In the genomic region with DNA sequence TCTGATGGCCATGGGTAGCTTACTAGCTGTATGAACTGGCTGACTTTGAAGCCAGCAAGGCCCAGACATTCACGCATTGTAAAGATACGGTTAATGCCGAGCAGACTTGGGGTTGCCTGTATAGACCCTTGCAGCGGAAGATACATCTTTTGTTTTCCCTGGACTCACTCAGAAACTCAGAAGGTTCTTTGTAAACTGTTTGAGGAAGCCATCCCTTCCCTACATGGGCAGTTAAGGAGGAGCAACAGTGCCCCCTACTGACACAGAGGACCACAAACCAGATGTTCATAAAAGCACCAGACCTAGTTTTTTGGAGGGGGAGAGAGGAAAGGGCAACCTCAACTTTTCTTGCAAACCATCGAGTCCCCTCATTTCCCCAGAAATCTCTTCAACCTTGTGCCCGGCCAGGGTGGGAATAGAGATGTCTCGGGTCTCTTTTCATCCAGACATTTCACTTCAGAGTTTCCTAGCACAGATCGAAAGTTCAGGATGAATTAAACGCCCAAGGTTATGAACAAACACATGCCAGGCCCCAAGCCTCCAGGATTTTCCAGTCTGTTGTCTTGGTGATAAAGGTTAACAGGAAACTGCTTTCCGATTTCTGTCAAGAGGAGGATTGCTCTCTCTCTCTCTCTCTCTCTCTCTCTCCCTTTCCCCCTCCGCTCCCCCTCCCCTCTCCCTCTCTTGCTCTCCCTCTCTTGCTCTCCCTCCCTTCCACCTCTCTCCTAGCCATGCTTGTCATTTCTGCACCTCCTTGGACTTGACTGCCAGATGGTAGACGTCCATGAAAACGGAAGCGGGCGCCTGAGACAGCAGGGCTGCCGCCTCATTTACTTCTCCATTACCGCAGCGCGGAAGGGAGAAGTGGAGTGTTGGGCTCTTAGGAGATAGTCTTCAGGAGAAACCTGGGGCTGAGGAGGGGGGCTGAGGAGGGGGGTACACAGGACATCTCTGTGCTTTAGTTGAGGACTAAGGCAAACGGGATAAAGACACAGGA, we compare ENCODE assay signal across 8 mouse cellular contexts.
DNase-seq lines count a peak whose midpoint lies in the region; ATAC-seq and TF ChIP-seq lines count a peak whose summit lies in the region.

No protein-coding gene starts in this region.

- peaks cover 19% of the 10 kb centered on the region; the same call in 1 of the 2 replicates for H3K4me1 ChIP-seq in embryonic fibroblast, embryonic 13.5 days (ENCODE audit: control insufficient read depth, insufficient read depth, low read length)
- peaks cover 57% of the 10 kb centered on the region for H3K4me1 ChIP-seq in heart, embryonic 13.5 days
- 0 out of 2 replicates have a peak, but pooled peaks cover 3% of the 10 kb centered on the region for H3K4me1 ChIP-seq in kidney, postnatal 0 days (replicated peaks; ENCODE audit: insufficient read depth, low read length)
- peaks cover 13% of the 10 kb centered on the region for H3K4me1 ChIP-seq in liver, embryonic 11.5 days (replicated peaks; ENCODE audit: control insufficient read depth, insufficient read depth, low read length)
- no peaks in the 10 kb centered on the region for H3K4me1 ChIP-seq in testis, adult 2 months (ENCODE audit: control insufficient read depth, insufficient read depth, low read length)

- peak; percentile 60; the same call in 1 of the 2 replicates for TF ChIP-seq CTCF in embryonic fibroblast, embryonic 13.5 days (IDR thresholded peaks at IDR 0.05; ENCODE audit: borderline replicate concordance, insufficient read depth, low read length)
- TF ChIP-seq CTCF in kidney, postnatal 0 days (IDR thresholded peaks at IDR 0.05; ENCODE audit: low read depth) = peak; percentile 96
- TF ChIP-seq CTCF in testis, adult 2 months (IDR thresholded peaks at IDR 0.05; ENCODE audit: control insufficient read depth, insufficient read depth, insufficient replicate concordance, low read depth, low read length) = peak; percentile 22; the same call in 1 of the 2 replicates

- no peaks in the 10 kb centered on the region for H3K27me3 ChIP-seq in heart, embryonic 13.5 days (replicated peaks)
- H3K27me3 ChIP-seq in kidney, postnatal 0 days (ENCODE audit: insufficient read depth, low read length) = no peaks in the 10 kb centered on the region
- H3K27me3 ChIP-seq in liver, embryonic 11.5 days (replicated peaks; ENCODE audit: control insufficient read depth, insufficient read depth, low read length) = no peaks in the 10 kb centered on the region
- H3K27me3 ChIP-seq in testis, adult 2 months (ENCODE audit: control insufficient read depth, insufficient read depth, low read length) = no peaks in the 10 kb centered on the region

- DNase-seq in A20 (ENCODE audit: low read depth, low spot score) = peak; percentile 71
- peak; percentile 77 to 84 for DNase-seq in adrenal gland, postnatal 36 days
- DNase-seq in kidney, postnatal 0 days (ENCODE audit: low spot score) = peak; percentile 95
- DNase-seq in liver, embryonic 11.5 days (ENCODE audit: low spot score) = peak; percentile 48
- DNase-seq in naive thymus-derived CD4-positive, alpha-beta T cell, adult 2 months (ENCODE audit: low read depth) = peak; percentile 53

- H3K27ac ChIP-seq in embryonic fibroblast, embryonic 13.5 days (ENCODE audit: insufficient read depth, low read length) = peak overlapping the region; percentile 15; the same call in 1 of the 2 replicates
- H3K27ac ChIP-seq in heart, embryonic 13.5 days (replicated peaks) = peak overlapping the region; percentile 69
- no peak overlapping the region for H3K27ac ChIP-seq in kidney, postnatal 0 days
- no peak overlapping the region for H3K27ac ChIP-seq in liver, embryonic 11.5 days (ENCODE audit: low read depth, low read length)
- H3K27ac ChIP-seq in testis, adult 2 months (ENCODE audit: control insufficient read depth, insufficient read depth, low read depth, low read length) = no peak overlapping the region

- no peaks in the 10 kb centered on the region for H3K9me3 ChIP-seq in heart, embryonic 13.5 days
- H3K9me3 ChIP-seq in kidney, postnatal 0 days (replicated peaks; ENCODE audit: low read length) = no peaks in the 10 kb centered on the region
- no peaks in the 10 kb centered on the region for H3K9me3 ChIP-seq in liver, embryonic 11.5 days (ENCODE audit: control insufficient read depth, low read length)

- H3K36me3 ChIP-seq in heart, embryonic 13.5 days = peaks cover 17% of the 10 kb centered on the region
- H3K36me3 ChIP-seq in kidney, postnatal 0 days (ENCODE audit: insufficient read depth, low read length) = no peaks in the 10 kb centered on the region
- H3K36me3 ChIP-seq in liver, embryonic 11.5 days (ENCODE audit: control insufficient read depth, insufficient read depth, low read length) = no peaks in the 10 kb centered on the region
- no peaks in the 10 kb centered on the region for H3K36me3 ChIP-seq in testis, adult 2 months (ENCODE audit: control insufficient read depth, insufficient read depth, low read length)

- no peak for TF ChIP-seq POLR2A in embryonic fibroblast, embryonic 13.5 days (IDR thresholded peaks at IDR 0.05; ENCODE audit: low read depth, low read length)
- TF ChIP-seq POLR2A in testis, adult 2 months (IDR thresholded peaks at IDR 0.05; ENCODE audit: control insufficient read depth, low read depth, low read length) = no peak

- H3K4me2 ChIP-seq in heart, embryonic 13.5 days = peak overlapping the region; percentile 40
- H3K4me2 ChIP-seq in kidney, postnatal 0 days (ENCODE audit: low read length) = no peak overlapping the region
- H3K4me2 ChIP-seq in liver, embryonic 11.5 days = peak overlapping the region; percentile 31

- 27% methylated on average over 20 of the region's 20 CpGs for WGBS in heart, embryonic 13.5 days
- WGBS in kidney, postnatal 0 days = 32% methylated on average over 20 of the region's 20 CpGs
- WGBS in liver, embryonic 11.5 days = 30% methylated on average over 20 of the region's 20 CpGs

- peak; percentile 35; the same call in 1 of the 2 replicates for ATAC-seq in heart, embryonic 13.5 days (ENCODE audit: extremely low read depth, insufficient number of reproducible peaks, low FRiP score, low TSS enrichment)
- peak; percentile 37; the same call in 1 of the 2 replicates for ATAC-seq in kidney, postnatal 0 days (replicated peaks; ENCODE audit: low FRiP score, low read depth)
- peak; percentile 42 for ATAC-seq in liver, embryonic 11.5 days (replicated peaks; ENCODE audit: low FRiP score)

- no peak overlapping the region for H3K4me3 ChIP-seq in embryonic fibroblast, embryonic 13.5 days (ENCODE audit: insufficient read depth, low read length)
- no peak overlapping the region for H3K4me3 ChIP-seq in heart, embryonic 13.5 days
- no peak overlapping the region for H3K4me3 ChIP-seq in kidney, postnatal 0 days (replicated peaks; ENCODE audit: low read depth, low read length)
- no peak overlapping the region for H3K4me3 ChIP-seq in liver, embryonic 11.5 days (ENCODE audit: low read depth, low read length)
- no peak overlapping the region for H3K4me3 ChIP-seq in testis, adult 2 months (ENCODE audit: control insufficient read depth, low read depth, low read length)

- peak overlapping the region; percentile 50; the same call in 1 of the 2 replicates for H3K9ac ChIP-seq in heart, embryonic 13.5 days
- H3K9ac ChIP-seq in kidney, postnatal 0 days (ENCODE audit: low read depth, low read length) = no peak overlapping the region
- peak overlapping the region; percentile 26; the same call in 1 of the 2 replicates for H3K9ac ChIP-seq in liver, embryonic 11.5 days (ENCODE audit: low read depth, low read length)

Comparison
In these comparisons a context has a peak if more than half of its experiments do, and no peak if none do; other contexts are left out.
1. H3K27ac ChIP-seq: peak in embryonic fibroblast, embryonic 13.5 days (single experiment) and heart, embryonic 13.5 days (single experiment); none in kidney, postnatal 0 days (single experiment), liver, embryonic 11.5 days (single experiment) and testis, adult 2 months (single experiment).
2. CTCF ChIP-seq: peak in every context shown above with its lines; median percentile 96 in kidney, postnatal 0 days; 60 in embryonic fibroblast, embryonic 13.5 days; 22 in testis, adult 2 months.
3. Peak in every context shown above with its lines, with median percentiles within 50 percentile points of each other: DNase-seq and ATAC-seq.